Mouse (Mus musculus) CH12.LX (cell line): Measurements from ENCODE around the gene Brca1.

Experiments
- BHLHE40 ChIP-seq: IDR thresholded peaks from 2 replicates; pipeline ENCODE4 v1.6.1; 2011; ENCODE audit warnings: mild to moderate bottlenecking, low read depth, low read length, improper control_type of control experiment
- CHD2 ChIP-seq: IDR thresholded peaks from 2 replicates; pipeline ENCODE4 v1.6.1; 2011; ENCODE audit warnings: low read length, improper control_type of control experiment
- CTCF ChIP-seq, 2 experiments: IDR thresholded peaks in 1 of 2; conservative IDR thresholded peaks in 1 of 2; 2 replicates each; pipeline ENCODE4 v1.5.1; 2011 to 2012; ENCODE audit warnings: low read depth in 2 of 2, low read length in 2 of 2, improper control_type of control experiment in 1 of 2, inconsistent platforms in 1 of 2, mild to moderate bottlenecking in 1 of 2, moderate library complexity in 1 of 2
- JUND ChIP-seq: conservative IDR thresholded peaks from 2 replicates; pipeline ENCODE4 v1.6.1; 2011; ENCODE audit warnings: low read depth, low read length, improper control_type of control experiment
- RAD21 ChIP-seq: IDR thresholded peaks from 2 replicates; pipeline ENCODE4 v1.6.1; 2011; ENCODE audit warnings: low read depth, mild to moderate bottlenecking, low read length, improper control_type of control experiment, moderate library complexity
- USF1 ChIP-seq: IDR thresholded peaks from 2 replicates; pipeline ENCODE4 v1.6.1; 2014; ENCODE audit warnings: low read depth, mild to moderate bottlenecking, inconsistent platforms, low read length, improper control_type of control experiment
- ZC3H11A ChIP-seq: IDR thresholded peaks from 2 replicates; pipeline ENCODE4 v1.6.1; 2012; ENCODE audit warnings: low read depth, mild to moderate bottlenecking, inconsistent platforms, low read length, improper control_type of control experiment
- ZMIZ1 ChIP-seq: IDR thresholded peaks from 2 replicates; pipeline ENCODE4 v1.6.1; 2012; ENCODE audit warnings: low read depth, mild to moderate bottlenecking, inconsistent platforms, low read length, improper control_type of control experiment
- ZNF384 ChIP-seq: IDR thresholded peaks from 2 replicates; pipeline ENCODE4 v1.6.1; 2012; ENCODE audit warnings: low read depth, low read length, improper control_type of control experiment, inconsistent platforms

DNA sequence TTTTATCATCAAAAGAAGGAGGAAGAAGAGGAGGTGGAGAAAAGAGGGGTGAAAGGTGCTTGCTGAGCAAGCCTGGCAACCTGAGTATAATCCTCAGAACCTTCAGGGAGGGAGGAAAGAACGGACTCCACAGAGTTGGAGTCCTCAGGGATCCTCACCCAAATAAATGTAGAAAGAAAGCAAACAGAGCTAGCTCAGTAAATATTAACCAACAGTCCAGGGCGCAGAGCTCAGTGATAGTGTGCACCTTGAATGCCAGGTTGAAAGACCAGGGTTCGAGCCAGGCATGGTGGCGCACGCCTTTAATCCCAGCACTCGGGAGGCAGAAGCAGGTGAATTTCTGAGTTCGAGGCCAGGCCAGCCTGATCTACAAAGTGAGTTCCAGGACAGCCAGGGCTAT lies 96.1 kb downstream of the Brca1 start:
- TF ChIP-seq CTCF (conservative IDR thresholded peaks at IDR 0.05 in 1 of 2, IDR thresholded peaks at IDR 0.05 in 1 of 2; ENCODE audit: low read depth in 2 of 2, low read length in 2 of 2) (no peak), ZC3H11A (no peak), CHD2 (no peak), RAD21 (no peak), BHLHE40 (no peak), ZNF384 (no peak), USF1 (no peak), ZMIZ1 (no peak), JUND (no peak)
